Comparison of ENCODE assay signal across 10 mouse cellular contexts in the genomic region with DNA sequence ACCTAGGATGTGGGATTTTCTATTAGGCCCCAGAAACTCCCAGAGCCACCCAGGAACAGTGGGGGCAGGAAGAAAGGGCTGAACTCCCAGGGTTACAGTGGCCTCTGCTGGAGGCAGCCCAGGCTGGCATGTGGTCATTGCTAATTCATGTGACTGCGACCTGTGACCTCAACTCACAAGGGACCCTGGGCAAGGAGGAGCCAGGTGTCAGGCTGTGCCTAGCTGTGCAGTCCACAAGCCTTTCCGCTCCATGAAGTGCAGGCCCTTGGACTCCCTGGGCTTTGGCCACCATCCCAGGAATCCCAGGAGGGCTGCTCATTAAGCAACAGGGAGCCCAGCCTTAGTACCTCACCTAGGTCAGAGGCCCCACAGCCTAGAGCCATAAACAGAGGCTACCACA. TPM values are rescaled to one million over a fixed set of nuclear protein-coding genes. Genes with fewer than 3 reads are reported as not detected.
DNase-seq lines count a peak whose midpoint lies in the region; ATAC-seq and TF ChIP-seq lines count a peak whose summit lies in the region.
"Had no signal": no experiment of that assay in that cellular context is flagged by ENCODE, and none has a peak within 500 bp of the region (broad histone marks: within the 10 kb centered on the region; RNA-seq: fewer than 3 reads in every experiment).

No protein-coding gene starts in this region.

- H3K79me2 ChIP-seq in CH12.LX (replicated peaks; ENCODE audit: control insufficient read depth, extremely low read depth, insufficient read depth, poor library complexity, severe bottlenecking), result no peaks in the 10 kb centered on the region

- dilution Hi-C loops in CH12.LX (cut with MboI; ENCODE audit: extremely low pct_ligation_motif_present, extremely low pct_unique_long_range_greater_than_20kb, low sequenced_read_pairs), result no loop called here

- TF ChIP-seq EP300 in CH12.LX (IDR thresholded peaks at IDR 0.05; ENCODE audit: low read length), result no peak

- H3K4me2 ChIP-seq in CH12.LX (ENCODE audit: insufficient read depth, low read depth, poor library complexity, severe bottlenecking), result no peak overlapping the region
- H3K4me2 ChIP-seq in liver, embryonic 15.5 days, result no peak overlapping the region
- H3K4me2 ChIP-seq: lung, embryonic 15.5 days had no signal

- H3K4me3 ChIP-seq in heart, embryonic 10.5 days, result no peak overlapping the region
- H3K4me3 ChIP-seq in CH12.LX (replicated peaks in 1 of 3; ENCODE audit: low read depth in 2 of 3, low read length in 2 of 3, poor library complexity in 1 of 3), result no peak overlapping the region
- H3K4me3 ChIP-seq in embryonic fibroblast, embryonic 13.5 days (ENCODE audit: insufficient read depth, low read length), result no peak overlapping the region
- no peak overlapping the region for H3K4me3 ChIP-seq in liver, embryonic 15.5 days (replicated peaks)
- H3K4me3 ChIP-seq: erythroblast, embryonic 14.5 days; lung, embryonic 15.5 days had no signal

- H3K9me3 ChIP-seq in heart, embryonic 10.5 days, result no peaks in the 10 kb centered on the region
- no peaks in the 10 kb centered on the region for H3K9me3 ChIP-seq in CH12.LX (replicated peaks; ENCODE audit: low read length)
- no peaks in the 10 kb centered on the region for H3K9me3 ChIP-seq in liver, embryonic 15.5 days (replicated peaks)
- H3K9me3 ChIP-seq: lung, embryonic 15.5 days had no signal

- no peaks in the 10 kb centered on the region for H3K27me3 ChIP-seq in heart, embryonic 10.5 days (ENCODE audit: insufficient read depth, poor library complexity, severe bottlenecking)
- H3K27me3 ChIP-seq in CH12.LX (replicated peaks), result peaks cover 56% of the 10 kb centered on the region
- no peaks in the 10 kb centered on the region for H3K27me3 ChIP-seq in liver, embryonic 15.5 days
- H3K27me3 ChIP-seq: lung, embryonic 15.5 days had no signal

- WGBS in heart, embryonic 10.5 days, result 68% methylated on average over 2 of the region's 2 CpGs
- WGBS in liver, embryonic 15.5 days (ENCODE audit: insufficient replicate concordance), result 65% methylated on average over 2 of the region's 2 CpGs

- TF ChIP-seq CTCF in CH12.LX (conservative IDR thresholded peaks at IDR 0.05 in 1 of 2, IDR thresholded peaks at IDR 0.05 in 1 of 2; ENCODE audit: low read depth in 2 of 2, low read length in 2 of 2), result peak in 1 of 2 experiments; percentile 88; a peak in 2 of 4 replicates
- TF ChIP-seq CTCF in embryonic fibroblast, embryonic 13.5 days (IDR thresholded peaks at IDR 0.05; ENCODE audit: borderline replicate concordance, insufficient read depth, low read length), result peak; percentile 46; the same call in 1 of the 2 replicates

- H3K36me3 ChIP-seq in heart, embryonic 10.5 days, result peaks cover 14% of the 10 kb centered on the region; the same call in 1 of the 2 replicates
- H3K36me3 ChIP-seq in CH12.LX (replicated peaks in 1 of 2; ENCODE audit: control insufficient read depth in 1 of 2, insufficient read depth in 1 of 2, low read length in 1 of 2), result no peaks in the 10 kb centered on the region
- H3K36me3 ChIP-seq in liver, embryonic 15.5 days (replicated peaks), result no peaks in the 10 kb centered on the region
- H3K36me3 ChIP-seq: lung, embryonic 15.5 days had no signal

- peak; percentile 24; the same call in 1 of the 2 replicates for ATAC-seq in liver, embryonic 15.5 days (ENCODE audit: insufficient read depth)
- ATAC-seq in monocyte, adult 5-6 weeks (replicated peaks; ENCODE audit: insufficient number of reproducible peaks, low FRiP score, low TSS enrichment, poor library complexity, severe bottlenecking), result no peak

- intact Hi-C loops in heart, postnatal 36 days (cut with DNase I), result no loop called here

- DNase-seq in heart, embryonic 10.5 days (ENCODE audit: low spot score), result no peak
- no peak for DNase-seq in heart, postnatal 36 days
- DNase-seq in CH12.LX (ENCODE audit: extremely low read depth), result peak; percentile 25
- no peak for DNase-seq in thymus, postnatal 0 days (ENCODE audit: low spot score)
- no peak for DNase-seq in spleen, adult 18-20 months

- in situ Hi-C loops in CH12.LX (cut with MboI; ENCODE audit: low pct_ligation_motif_present, low pct_unique_long_range_greater_than_20kb, low sequenced_read_pairs), result loop anchor here (5.0 to 25.0 kb wide), 2 partner anchors 46 to 359 kb away; no protein-coding TSS in a partner anchor

- TF ChIP-seq POLR2A in CH12.LX (IDR thresholded peaks at IDR 0.05; ENCODE audit: low read depth, low read length), result no peak
- TF ChIP-seq POLR2A in embryonic fibroblast, embryonic 13.5 days (IDR thresholded peaks at IDR 0.05; ENCODE audit: low read depth, low read length), result no peak

- H3K27ac ChIP-seq in heart, embryonic 10.5 days, result peak overlapping the region; percentile 30
- no peak overlapping the region for H3K27ac ChIP-seq in CH12.LX (ENCODE audit: insufficient read depth, low read depth)
- no peak overlapping the region for H3K27ac ChIP-seq in embryonic fibroblast, embryonic 13.5 days (ENCODE audit: insufficient read depth, low read length)
- H3K27ac ChIP-seq in liver, embryonic 15.5 days (replicated peaks), result no peak overlapping the region
- H3K27ac ChIP-seq: lung, embryonic 15.5 days had no signal

- peaks cover 70% of the 10 kb centered on the region for H3K4me1 ChIP-seq in heart, embryonic 10.5 days
- peaks cover 2 to 3% of the 10 kb centered on the region in 2 experiments; a peak in 1 of 4 replicates for H3K4me1 ChIP-seq in CH12.LX (ENCODE audit: control insufficient read depth in 1 of 2, insufficient read depth in 2 of 2)
- H3K4me1 ChIP-seq in embryonic fibroblast, embryonic 13.5 days (ENCODE audit: control insufficient read depth, insufficient read depth, low read length), result peaks cover 9% of the 10 kb centered on the region; the same call in 1 of the 2 replicates
- H3K4me1 ChIP-seq in liver, embryonic 15.5 days (replicated peaks), result peaks cover 34% of the 10 kb centered on the region

- peak; percentile 86 for TF ChIP-seq RAD21 in CH12.LX (IDR thresholded peaks at IDR 0.05; ENCODE audit: low read depth, low read length)

- no peak overlapping the region for H3K9ac ChIP-seq in CH12.LX (ENCODE audit: insufficient read depth, low read depth)
- H3K9ac ChIP-seq in liver, embryonic 15.5 days, result no peak overlapping the region
- H3K9ac ChIP-seq: lung, embryonic 15.5 days had no signal

TF ChIP-seq in CH12.LX, 34 proteins besides CTCF, POLR2A, EP300 and RAD21:
- no peak for TF ChIP-seq USF1 (IDR thresholded peaks at IDR 0.05; ENCODE audit: low read depth, low read length)
- TF ChIP-seq NRF1 (IDR thresholded peaks at IDR 0.05; ENCODE audit: low read depth, low read length), result no peak
- no peak for TF ChIP-seq POLR2AphosphoS2 (IDR thresholded peaks at IDR 0.05; ENCODE audit: low read depth, low read length)
- no peak for TF ChIP-seq TBP (conservative IDR thresholded peaks at IDR 0.05; ENCODE audit: low read depth, low read length)
- TF ChIP-seq SIN3A (IDR thresholded peaks at IDR 0.05; ENCODE audit: low read length), result no peak
- no peak for TF ChIP-seq RCOR1 (conservative IDR thresholded peaks at IDR 0.05; ENCODE audit: low read depth, low read length)
- no peak for TF ChIP-seq UBTF (IDR thresholded peaks at IDR 0.05; ENCODE audit: low read depth, low read length)
- TF ChIP-seq MYC (IDR thresholded peaks at IDR 0.05; ENCODE audit: low read depth, low read length), result peak; percentile 63; the same call in 1 of the 2 replicates
- peak; percentile 94 for TF ChIP-seq SMC3 (IDR thresholded peaks at IDR 0.05; ENCODE audit: low read depth, low read length)
- TF ChIP-seq JUND (conservative IDR thresholded peaks at IDR 0.05; ENCODE audit: low read depth, low read length), result no peak
- TF ChIP-seq NELFE (IDR thresholded peaks at IDR 0.05; ENCODE audit: low read depth, low read length), result no peak
- TF ChIP-seq BHLHE40 (IDR thresholded peaks at IDR 0.05; ENCODE audit: low read depth, low read length), result peak; percentile 63
- TF ChIP-seq ZMIZ1 (IDR thresholded peaks at IDR 0.05; ENCODE audit: low read depth, low read length), result no peak
- TF ChIP-seq TCF12 (IDR thresholded peaks at IDR 0.05; ENCODE audit: low read depth, low read length), result no peak
- TF ChIP-seq KAT2A (IDR thresholded peaks at IDR 0.05; ENCODE audit: insufficient replicate concordance, low read length), result no peak
- TF ChIP-seq HCFC1 (IDR thresholded peaks at IDR 0.05; ENCODE audit: low read depth, low read length), result no peak
- no peak for TF ChIP-seq MAFK (IDR thresholded peaks at IDR 0.05; ENCODE audit: insufficient replicate concordance, low read length)
- no peak; the same call in 1 of the 2 replicates for TF ChIP-seq ZC3H11A (IDR thresholded peaks at IDR 0.05; ENCODE audit: low read depth, low read length)
- no peak for TF ChIP-seq JUN (IDR thresholded peaks at IDR 0.05; ENCODE audit: insufficient read depth, low read depth, low read length)

RNA-seq across cellular contexts. Expression of gene Col18a1, which starts 38.4 kb away (rescaled TPM):
- polyA plus RNA-seq in heart, embryonic 10.5 days (2016; fragmentation: Nextera tagmentation; extraction: Ambion mirVana), result 232 and 318 TPM in 2 replicates
- 10 to 100 TPM; 11.4 to 12.0 TPM for total RNA-seq in heart, postnatal 36 days (2021)
- 14.3 and 14.5 TPM in 2 replicates for total RNA-seq in CH12.LX (2012; rRNA removed)
- total RNA-seq in CH12.LX (2014; rRNA removed), result 0.17 and 0.30 TPM in 2 replicates
- 0.75 and 1.7 TPM in 2 replicates for polyA plus RNA-seq in CH12.LX (2012; ENCODE audit: insufficient read length, low read depth)
- 85.0 and 92.0 TPM in 2 replicates for polyA plus RNA-seq in embryonic fibroblast, embryonic 13.5 days (2011; ENCODE audit: insufficient read length, low read depth, missing spikeins)
- 66.0 and 88.2 TPM in 2 replicates for polyA plus RNA-seq in liver, embryonic 15.5 days (2015; fragmentation: Nextera tagmentation; extraction: Ambion mirVana)
- polyA plus RNA-seq in thymus, postnatal 0 days (2015; fragmentation: Nextera tagmentation; extraction: Ambion mirVana), result 22.1 and 22.9 TPM in 2 replicates
- total RNA-seq in monocyte, adult 5-6 weeks (2017), result not detected in 3 replicates
